Mouse (Mus musculus): ENCODE measurements around the gene Hbb-bh2.

GRCm38 (mm10) chr7:103810746-103811145, 29.6 kb downstream of the Hbb-bh2 start:
- TF ChIP-seq GATA1 (IDR thresholded peaks at IDR 0.05; ENCODE audit: borderline replicate concordance, low read length) (no peak), FLI1 (IDR thresholded peaks at IDR 0.05; ENCODE audit: low read length) (no peak)

Measured in megakaryocyte, embryonic 14.5 days (primary cell).